Mouse (Mus musculus) kidney, adult 2 months (tissue): ENCODE data around the gene Methig1.

Source experiments
- CTCF ChIP-seq: fragments of 200-500 bp; conservative IDR thresholded peaks from 2 replicates; pipeline ENCODE4 v1.5.1; 2011; ENCODE audit warnings: low read depth, mild to moderate bottlenecking, control low read depth, low read length, moderate library complexity, mixed read lengths; ENCODE audit not compliant: insufficient read depth, insufficient read length
- POLR2A ChIP-seq: fragments of 200-500 bp; IDR thresholded peaks from one replicate; pipeline ENCODE4 v1.6.1; 2011; ENCODE audit warnings: low read depth, low read length, control low read depth

DNA sequence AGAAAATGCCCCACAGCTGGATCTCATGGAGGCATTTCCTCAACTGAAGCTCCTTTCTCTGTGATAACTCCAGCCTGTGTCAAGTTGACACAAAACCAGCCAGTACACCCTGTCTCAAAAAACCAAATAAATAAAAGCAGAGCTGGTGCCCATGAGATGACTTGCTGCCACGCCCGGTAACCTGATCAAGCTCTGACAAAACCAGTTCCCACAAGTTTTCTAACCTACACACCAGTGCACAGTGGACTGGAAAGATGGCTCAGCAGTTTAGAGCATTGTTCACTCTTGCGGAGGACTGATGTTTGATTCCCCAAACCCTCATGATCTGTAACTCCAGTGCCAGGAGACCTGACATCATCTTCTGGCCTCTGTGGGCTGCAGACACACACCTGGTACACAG, 27.7 kb upstream of the Methig1 start:
- TF ChIP-seq CTCF = no peak
- TF ChIP-seq POLR2A = no peak
